Mouse (Mus musculus) lung, embryonic 15.5 days (tissue): Measurements from ENCODE around the gene Susd3. TPM values are rescaled to one million over a fixed set of nuclear protein-coding genes. Genes with fewer than 3 reads are reported as not detected.

ENCODE experiments used
- ATAC-seq: fragments of 200-750 bp; cut with Nextera tagmentation; 2 replicates; pipeline ENCODE4 v1.8.0; 2017; ENCODE audit warnings: moderate number of reproducible peaks, borderline replicate concordance; ENCODE audit not compliant: low FRiP score, low TSS enrichment; ENCODE audit errors: extremely low read depth
- H3K27ac ChIP-seq: fragments of 300-500 bp; sonication (generic); 2 replicates; pipeline ENCODE4 v1.5.1; 2015; ENCODE audit warnings: moderate library complexity, mild to moderate bottlenecking, inconsistent platforms
- H3K27me3 ChIP-seq: fragments of 300-500 bp; sonication (generic); 2 replicates; pipeline ENCODE4 v1.6.1; 2015; ENCODE audit warnings: inconsistent platforms
- H3K36me3 ChIP-seq: fragments of 300-500 bp; sonication (generic); 2 replicates; pipeline ENCODE4 v1.6.1; 2015; ENCODE audit warnings: inconsistent platforms
- H3K4me1 ChIP-seq: fragments of 300-500 bp; sonication (generic); 2 replicates; pipeline ENCODE4 v1.6.1; 2015; ENCODE audit warnings: inconsistent platforms
- H3K4me2 ChIP-seq: fragments of 300-500 bp; sonication (generic); 2 replicates; pipeline ENCODE4 v1.6.1; 2015; ENCODE audit warnings: inconsistent platforms, mild to moderate bottlenecking, moderate library complexity
- H3K4me3 ChIP-seq: fragments of 300-500 bp; sonication (generic); 2 replicates; pipeline ENCODE4 v1.5.1; 2015; ENCODE audit warnings: mild to moderate bottlenecking, inconsistent platforms
- H3K9ac ChIP-seq: fragments of 300-500 bp; sonication (generic); 2 replicates; pipeline ENCODE4 v1.6.1; 2015; ENCODE audit warnings: inconsistent platforms
- H3K9me3 ChIP-seq: fragments of 300-500 bp; sonication (generic); 2 replicates; pipeline ENCODE4 v1.6.1; 2016; ENCODE audit warnings: inconsistent platforms
- WGBS: fragments of 180-500 bp; shearing (Covaris S2); methylation state at CpG from one replicate; pipeline ENCODE4 v1.1.7; 2015; 5-methylcytosine and 5-hydroxymethylcytosine counted together
- polyA plus RNA-seq: library from polyadenylated mRNA; unstranded; fragments of >200 nt; fragmentation: Nextera tagmentation; extraction: Ambion mirVana; gene quantifications from 2 replicates; pipeline ENCODE4 v1.2.1, GENCODE M21; 2015

Susd3 gene
- polyA plus RNA-seq, 1 experiment from 2014 or later, result 2.2 TPM

DNA sequence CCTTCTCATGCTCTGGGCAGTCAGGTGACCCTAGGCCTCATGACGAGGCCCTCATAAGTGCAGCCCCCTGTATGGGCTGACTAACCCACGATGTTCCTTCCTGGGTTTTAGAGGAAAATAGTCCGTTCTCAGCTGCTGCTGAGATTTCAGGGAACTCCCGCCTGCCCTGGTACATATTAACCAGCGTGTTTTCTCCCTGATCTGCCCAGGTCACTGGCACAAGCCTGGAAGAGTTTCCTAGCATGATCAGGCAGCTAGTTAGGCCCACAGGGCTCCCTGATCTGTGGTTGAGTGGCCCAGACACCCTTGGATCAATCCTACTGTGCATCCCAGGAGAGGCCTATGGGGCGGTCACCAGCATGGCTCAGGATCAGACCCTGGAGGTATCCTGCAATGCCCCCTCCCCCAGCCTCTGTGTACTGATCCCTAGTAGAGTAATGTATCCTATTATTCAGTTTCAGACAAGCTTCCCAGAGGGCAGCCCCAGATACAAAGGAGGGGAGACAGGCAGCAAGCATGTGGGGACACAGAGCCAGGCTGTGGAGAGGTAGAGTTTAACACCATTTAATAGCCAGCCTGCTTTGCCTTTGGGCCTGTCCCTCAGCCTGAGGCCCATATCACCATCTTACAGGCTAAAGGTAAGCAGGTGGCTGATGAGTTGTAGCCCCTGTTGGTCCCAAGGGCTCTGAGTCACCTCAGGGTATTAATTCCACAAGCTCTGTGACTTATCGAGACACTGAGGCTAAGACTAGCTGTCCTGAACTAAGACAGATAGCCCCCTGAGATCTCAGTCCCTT lies 57.4 kb downstream of the Susd3 start:
- Histone ChIP-seq H3K9ac (no peak overlapping the region), H3K4me2 (no peak overlapping the region)
- ATAC-seq, result no peak

DNA sequence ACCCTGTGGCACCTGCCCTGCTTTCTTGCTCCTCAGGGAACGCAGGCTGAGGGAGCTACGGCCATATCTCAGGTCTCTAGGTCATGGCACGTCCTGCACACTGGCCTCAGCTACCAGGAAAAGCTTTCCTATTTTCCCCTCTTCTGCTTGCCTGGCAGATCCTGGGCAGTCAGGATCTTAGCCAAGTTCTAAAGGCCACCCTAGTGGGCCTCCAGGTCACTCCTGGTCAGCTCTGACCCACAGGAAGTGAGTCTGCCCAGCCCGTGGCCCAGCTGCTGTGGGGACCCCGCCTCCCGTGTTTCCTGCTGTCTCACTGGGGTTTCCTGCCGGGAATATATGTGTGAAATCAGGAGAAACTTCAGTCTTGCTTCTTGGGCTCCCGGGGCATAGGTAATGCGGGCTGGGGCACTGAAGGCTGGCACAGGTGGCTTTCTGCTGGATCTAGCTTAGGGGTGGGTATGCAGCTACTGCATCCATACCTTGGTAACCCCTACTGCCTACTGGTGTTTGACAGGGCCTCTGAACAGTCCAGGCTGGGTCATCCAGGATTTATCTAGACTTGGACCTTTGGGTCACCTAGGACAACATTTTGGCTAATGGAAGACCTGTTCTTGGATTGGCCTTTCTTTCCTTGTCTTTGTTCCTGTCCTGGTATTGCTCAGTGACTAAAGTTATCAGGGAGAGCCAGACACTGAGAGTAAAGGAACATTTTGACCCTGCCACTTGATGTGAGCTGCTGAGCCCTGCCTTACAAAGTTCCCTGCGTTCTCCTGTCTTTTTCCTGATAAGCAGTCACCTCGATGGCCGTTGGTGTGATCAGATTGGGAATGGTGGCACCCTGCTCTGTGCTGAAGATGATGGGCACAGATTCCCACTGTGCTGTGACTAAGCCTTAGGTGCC lies 58.3 kb downstream of the Susd3 start:
- Histone ChIP-seq H3K4me3 (no peak overlapping the region), H3K27ac (no peak overlapping the region), H3K27me3 (no peaks in the 10 kb centered on the region), H3K9me3 (no peaks in the 10 kb centered on the region), H3K4me1 (peaks cover 36% of the 10 kb centered on the region), H3K4me2 (peak overlapping the region; percentile 9; the same call in 1 of the 2 replicates), H3K36me3 (no peaks in the 10 kb centered on the region), H3K9ac (no peak overlapping the region)
- ATAC-seq, result no peak
- 53% methylated on average over 12 of the region's 12 CpGs for WGBS

More for the DNA sequence above, 57.4 kb downstream of the Susd3 start:
- 65% methylated on average over 7 of the region's 7 CpGs for whole genome bisulfite sequencing
- Histone ChIP-seq H3K36me3 (no peaks in the 10 kb centered on the region), H3K9me3 (no peaks in the 10 kb centered on the region), H3K27me3 (no peaks in the 10 kb centered on the region), H3K4me1 (peaks cover 36% of the 10 kb centered on the region), H3K27ac (no peak overlapping the region), H3K4me3 (no peak overlapping the region)

DNA sequence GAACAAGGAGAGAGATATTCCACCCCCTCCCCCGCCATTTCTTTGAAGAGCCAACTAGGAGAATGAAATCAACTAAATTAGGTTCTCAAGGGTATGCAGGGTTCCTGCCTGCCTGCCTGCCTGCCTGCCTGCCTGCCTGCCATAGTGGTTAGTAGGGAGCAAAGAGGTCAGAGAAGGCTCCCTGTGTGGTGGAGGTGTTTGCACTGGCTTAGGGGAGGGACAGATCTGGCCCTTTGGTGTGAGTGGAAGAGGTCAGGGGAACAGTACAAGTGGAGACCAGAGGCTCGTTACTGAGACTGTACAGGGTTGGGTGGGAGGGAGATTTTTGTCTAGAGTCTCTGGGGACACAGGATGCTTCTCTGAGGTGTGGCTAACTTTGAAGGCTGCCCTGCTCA lies 59.5 kb downstream of the Susd3 start:
- no peak overlapping the region; the same call in 1 of the 2 replicates for H3K4me2 ChIP-seq
- H3K9ac ChIP-seq, result no peak overlapping the region
- H3K4me1 ChIP-seq, result peaks cover 36% of the 10 kb centered on the region
- no peak overlapping the region for H3K27ac ChIP-seq
- H3K4me3 ChIP-seq, result no peak overlapping the region
- no peaks in the 10 kb centered on the region for H3K36me3 ChIP-seq
- ATAC-seq, result no peak
- no peaks in the 10 kb centered on the region for H3K9me3 ChIP-seq
- no peaks in the 10 kb centered on the region for H3K27me3 ChIP-seq
- WGBS, result 54% methylated on average over 2 of the region's 2 CpGs

DNA sequence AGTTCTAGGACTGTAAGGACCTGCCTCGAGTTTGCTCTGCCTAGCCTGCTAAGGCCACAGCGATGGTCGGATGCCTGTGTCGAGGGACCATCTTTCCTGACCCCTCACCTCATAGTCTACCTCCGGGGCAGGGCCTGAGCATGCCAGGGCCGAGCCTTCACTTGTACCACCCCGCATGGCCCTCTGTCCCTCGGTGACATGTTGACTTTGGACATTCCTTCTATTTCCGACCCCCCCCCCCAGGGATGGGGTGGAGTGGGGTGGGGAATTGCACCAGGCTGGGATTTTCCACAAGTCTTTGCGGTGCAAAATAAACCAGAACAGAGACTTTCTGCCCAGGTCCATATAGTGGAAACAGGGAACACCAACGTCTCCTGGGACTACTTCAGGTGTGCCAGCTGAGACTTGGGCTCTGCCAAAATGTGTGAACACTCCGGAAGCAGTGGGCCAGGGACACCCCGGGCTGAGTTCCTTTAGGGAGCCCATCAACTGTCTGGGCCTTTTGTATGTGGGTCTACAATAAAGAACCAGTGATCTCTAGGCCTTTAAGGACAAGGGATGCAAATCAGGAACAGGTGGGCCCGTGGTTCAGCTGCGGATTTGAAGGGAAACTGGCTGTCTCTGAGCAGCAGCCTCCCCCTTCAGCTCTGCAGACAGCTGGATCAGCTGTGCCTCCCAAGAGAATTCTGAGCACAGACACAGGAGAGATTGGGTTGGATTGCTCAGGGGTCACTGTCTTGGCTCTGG lies 60.1 kb downstream of the Susd3 start:
- ATAC-seq, result no peak
- peak overlapping the region; percentile 99 for H3K4me2 ChIP-seq
- H3K27ac ChIP-seq, result no peak overlapping the region
- no peaks in the 10 kb centered on the region for H3K9me3 ChIP-seq
- no peaks in the 10 kb centered on the region for H3K36me3 ChIP-seq
- H3K4me1 ChIP-seq, result peaks cover 40% of the 10 kb centered on the region
- H3K4me3 ChIP-seq, result peak overlapping the region; percentile 86
- peak overlapping the region; percentile 62 for H3K9ac ChIP-seq
- no peaks in the 10 kb centered on the region for H3K27me3 ChIP-seq
- 22% methylated on average over 15 of the region's 15 CpGs for WGBS

DNA sequence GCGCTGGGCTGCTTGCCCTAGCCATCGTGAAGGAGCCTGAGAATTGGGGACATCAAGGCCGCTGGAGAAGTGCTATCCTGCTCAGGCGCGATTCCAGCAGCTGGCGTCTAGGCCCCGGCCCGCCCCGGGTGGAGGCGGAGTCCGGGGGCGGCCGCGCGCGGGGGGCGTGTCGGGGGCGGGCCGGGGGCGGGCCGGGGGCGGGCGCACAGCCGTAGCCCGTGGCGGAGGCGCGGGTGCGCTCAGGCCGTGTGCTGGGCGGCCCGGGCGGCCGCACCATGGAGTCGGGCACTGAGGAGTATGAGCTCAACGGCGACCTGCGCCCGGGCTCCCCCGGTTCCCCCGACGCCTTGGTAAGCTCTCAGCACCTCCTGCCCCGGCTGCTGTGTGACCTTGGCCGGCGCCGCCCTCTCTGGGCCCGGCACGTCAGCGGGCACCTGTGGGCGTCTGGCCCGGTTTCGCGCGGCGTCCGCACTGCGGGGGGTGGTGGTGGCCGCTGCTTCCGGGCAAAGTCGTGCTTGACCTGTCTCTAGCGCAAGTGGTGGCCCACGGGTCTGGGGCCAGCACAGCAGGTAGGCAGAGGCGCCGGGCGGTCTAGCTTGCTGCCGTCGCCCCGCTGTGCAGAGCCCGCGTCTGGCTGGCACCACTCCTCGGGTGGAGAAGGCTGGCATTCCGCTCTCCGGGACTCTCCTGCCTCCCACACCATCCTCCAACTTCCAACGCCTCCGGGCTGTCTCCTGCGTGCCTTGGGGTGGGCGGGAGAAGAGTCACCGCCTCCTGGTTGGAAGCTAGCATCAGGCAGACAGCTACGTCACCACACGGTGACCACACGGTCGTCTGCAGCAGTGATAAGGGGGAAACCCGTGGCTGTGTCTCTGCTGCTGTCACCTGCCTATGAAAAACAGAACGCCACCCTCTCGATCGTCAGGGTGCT lies 61.0 kb downstream of the Susd3 start, which contains the start of gene Ninj1:
Ninj1 (plus strand) TSS at position 198 of the 931 bp plus-strand sequence.
- H3K9me3 ChIP-seq, result no peaks in the 10 kb centered on the region
- peak; percentile 93 for ATAC-seq
- peaks cover 42% of the 10 kb centered on the region for H3K4me1 ChIP-seq
- H3K36me3 ChIP-seq, result no peaks in the 10 kb centered on the region
- H3K27me3 ChIP-seq, result no peaks in the 10 kb centered on the region
- under 1% methylated on average over 87 of the region's 87 CpGs for WGBS
- peak within 1 kb of the TSS; percentile 99 for H3K4me2 ChIP-seq
- H3K9ac ChIP-seq, result peak within 1 kb of the TSS; percentile 62
- peak within 1 kb of the TSS; percentile 86 for H3K4me3 ChIP-seq
- H3K27ac ChIP-seq, result peak within 1 kb of the TSS; percentile 71

DNA sequence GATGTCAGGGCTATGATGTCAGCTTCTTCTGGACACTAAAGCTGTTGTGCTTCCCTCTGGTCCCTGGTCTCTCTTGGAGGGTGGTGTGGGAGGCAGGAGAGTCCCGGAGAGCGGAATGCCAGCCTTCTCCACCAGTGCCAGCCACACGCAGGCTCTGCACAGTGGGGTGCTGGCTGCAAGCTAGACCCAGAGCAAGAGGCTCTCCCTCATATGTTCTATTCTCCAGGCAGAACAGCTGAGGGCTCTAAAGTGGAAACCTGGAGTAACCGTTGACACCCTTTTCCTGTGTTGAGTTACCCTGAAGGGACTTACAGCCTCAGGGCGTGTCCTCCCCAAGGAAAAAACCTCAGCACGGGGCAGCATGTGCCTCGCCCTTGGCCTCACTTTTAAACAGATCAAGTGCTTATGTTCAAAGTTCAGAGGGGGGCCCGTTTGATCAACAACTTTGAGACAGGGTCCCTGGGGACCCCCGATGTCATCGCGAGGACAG lies 61.7 kb downstream of the Susd3 start:
- no peaks in the 10 kb centered on the region for H3K27me3 ChIP-seq
- H3K4me1 ChIP-seq, result peaks cover 42% of the 10 kb centered on the region
- WGBS, result 20% methylated on average over 11 of the region's 11 CpGs
- peak overlapping the region; percentile 56 for H3K27ac ChIP-seq
- H3K36me3 ChIP-seq, result no peaks in the 10 kb centered on the region
- no peaks in the 10 kb centered on the region for H3K9me3 ChIP-seq
- ATAC-seq, result peak; percentile 23
- H3K4me2 ChIP-seq, result peak overlapping the region; percentile 99
- peak overlapping the region; percentile 44; the same call in 1 of the 2 replicates for H3K9ac ChIP-seq
- peak overlapping the region; percentile 86 for H3K4me3 ChIP-seq

DNA sequence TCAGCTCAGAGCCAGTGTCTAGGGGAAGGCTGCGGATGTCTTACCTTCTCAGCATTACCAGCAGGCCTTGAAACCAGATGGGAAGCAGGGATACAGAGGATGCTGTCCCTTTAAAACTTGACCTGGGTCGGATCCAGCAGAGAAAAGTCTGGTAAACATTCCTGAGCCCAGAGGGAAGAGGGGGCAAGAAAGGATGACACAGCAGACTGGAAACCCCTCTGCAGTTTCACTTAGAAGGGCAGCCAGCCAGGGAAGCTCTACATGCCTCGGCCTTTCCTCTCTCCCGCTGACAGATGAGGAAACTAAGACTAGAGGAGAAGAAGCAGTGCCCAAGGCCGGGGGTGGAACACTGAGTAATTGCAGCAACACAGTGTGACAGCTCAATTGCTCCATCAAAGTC lies 64.9 kb downstream of the Susd3 start:
- Histone ChIP-seq H3K4me3 (no peak overlapping the region), H3K27me3 (no peaks in the 10 kb centered on the region), H3K9ac (no peak overlapping the region), H3K4me2 (no peak overlapping the region), H3K9me3 (no peaks in the 10 kb centered on the region), H3K27ac (no peak overlapping the region), H3K36me3 (no peaks in the 10 kb centered on the region), H3K4me1 (peaks cover 26% of the 10 kb centered on the region)
- 35% methylated on average over 5 of the region's 5 CpGs for WGBS
- ATAC-seq, result no peak

DNA sequence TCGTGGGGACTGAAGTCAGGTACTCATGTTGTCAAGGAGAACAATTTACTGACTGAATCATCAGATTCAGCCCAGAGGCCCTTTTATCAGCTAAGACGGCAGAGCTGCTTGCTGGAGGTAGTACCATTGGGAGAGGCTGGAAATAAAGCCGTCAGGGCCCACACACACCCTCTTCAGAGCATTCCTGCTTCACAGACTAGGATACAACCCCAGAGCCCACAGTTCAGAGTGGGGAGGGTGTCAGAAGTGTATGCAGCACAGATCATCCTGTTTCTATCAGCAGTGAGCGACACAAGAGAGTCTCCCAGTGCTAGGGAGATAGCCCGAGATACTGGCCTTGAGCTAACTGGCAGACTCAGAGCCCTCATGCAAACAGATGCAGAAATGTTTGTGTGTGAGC lies 65.3 kb downstream of the Susd3 start:
- Histone ChIP-seq H3K36me3 (no peaks in the 10 kb centered on the region), H3K27ac (no peak overlapping the region), H3K4me1 (peaks cover 21% of the 10 kb centered on the region), H3K4me3 (no peak overlapping the region), H3K27me3 (no peaks in the 10 kb centered on the region), H3K4me2 (no peak overlapping the region), H3K9ac (no peak overlapping the region), H3K9me3 (no peaks in the 10 kb centered on the region)
- 45% methylated on average over 5 of the region's 5 CpGs for WGBS
- no peak for ATAC-seq

DNA sequence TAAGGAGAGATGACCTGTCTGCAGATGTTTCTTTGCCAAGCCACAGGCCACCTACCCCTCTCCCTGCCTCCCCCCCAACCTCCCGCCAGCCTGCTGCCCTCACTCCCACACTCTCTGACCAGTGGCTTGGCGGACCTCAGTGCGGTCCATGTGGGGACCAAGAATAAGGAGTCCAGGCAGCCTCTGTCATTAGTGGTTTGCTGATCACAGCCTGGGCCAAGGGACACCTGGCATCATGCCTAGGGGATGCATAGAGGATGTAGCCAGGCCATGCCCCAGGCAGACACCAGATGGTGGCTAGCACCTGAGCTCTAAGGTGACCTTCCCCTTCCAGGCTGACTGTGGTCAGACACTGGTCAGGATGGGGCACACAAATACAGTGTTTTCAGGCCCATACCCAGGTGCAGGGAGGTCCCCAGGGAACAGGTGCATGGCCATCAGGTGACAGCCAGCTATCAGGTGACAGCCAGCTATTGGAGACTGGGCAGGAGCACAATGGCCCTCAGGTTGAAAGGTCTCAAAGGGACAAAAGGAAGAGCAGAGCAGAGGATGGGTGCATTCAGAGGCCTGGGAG lies 67.0 kb downstream of the Susd3 start:
- Histone ChIP-seq H3K36me3 (no peaks in the 10 kb centered on the region), H3K4me1 (peaks cover 9% of the 10 kb centered on the region), H3K9ac (no peak overlapping the region), H3K4me3 (no peak overlapping the region), H3K27ac (no peak overlapping the region), H3K9me3 (no peaks in the 10 kb centered on the region), H3K27me3 (no peaks in the 10 kb centered on the region), H3K4me2 (no peak overlapping the region)
- WGBS, result 85% methylated on average over 3 of the region's 3 CpGs
- no peak for ATAC-seq

DNA sequence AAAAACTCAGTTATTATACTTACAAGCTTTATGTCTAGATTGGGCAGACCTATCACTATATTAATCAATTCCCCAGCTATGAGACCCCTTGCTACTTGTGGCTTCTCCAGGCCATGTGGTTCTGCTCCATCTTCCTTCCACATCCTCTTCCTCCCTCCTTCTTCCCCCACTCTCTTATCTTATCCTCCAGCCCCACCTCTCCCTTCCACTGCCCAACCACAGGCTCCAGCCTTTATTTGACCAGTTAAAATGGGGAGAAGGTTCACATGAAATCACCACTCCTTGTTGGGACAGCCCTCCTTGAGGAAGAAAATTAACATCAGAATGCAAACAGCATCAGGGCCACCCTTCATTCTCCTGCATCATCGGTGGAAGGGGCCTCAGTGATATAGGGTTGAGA lies 67.8 kb downstream of the Susd3 start:
- no peak for ATAC-seq
- Histone ChIP-seq H3K9ac (no peak overlapping the region), H3K9me3 (no peaks in the 10 kb centered on the region), H3K36me3 (no peaks in the 10 kb centered on the region), H3K27me3 (no peaks in the 10 kb centered on the region), H3K27ac (no peak overlapping the region), H3K4me2 (no peak overlapping the region), H3K4me3 (no peak overlapping the region), H3K4me1 (peaks cover 6% of the 10 kb centered on the region; the same call in 1 of the 2 replicates)
- 53% methylated on average over 1 of the region's 1 CpGs for WGBS
